Mouse (Mus musculus): Measurements from ENCODE around the gene Inmt. TPM values are rescaled to one million over a fixed set of nuclear protein-coding genes. Genes with fewer than 3 reads are reported as not detected.

Inmt gene
- polyA plus RNA-seq, 1 experiment from 2014 or later, result not detected

DNA sequence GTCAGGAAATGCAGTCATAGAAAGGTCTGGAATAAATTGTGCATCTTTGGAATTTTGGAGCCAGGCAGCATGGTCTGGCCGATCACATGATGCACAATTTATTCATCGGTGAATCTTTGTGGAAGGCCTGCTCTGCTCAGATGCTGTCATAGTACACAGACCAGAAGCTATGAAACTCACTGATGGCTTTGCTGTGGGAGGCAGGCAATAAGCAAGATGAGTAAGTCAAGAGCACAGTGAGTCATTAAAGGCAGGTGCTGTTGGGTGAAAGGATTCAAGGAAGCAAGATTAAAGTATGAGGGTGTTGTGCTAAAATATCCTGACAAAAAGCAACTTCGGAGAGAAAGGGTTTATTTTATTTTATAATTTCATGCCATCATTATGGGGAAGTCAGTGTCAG is 22.6 kb downstream of the Inmt start:
- Histone ChIP-seq H3K27me3 (ENCODE audit: control insufficient read depth, insufficient read depth, low read depth, low read length) (no peaks in the 10 kb centered on the region), H3K9me3 (replicated peaks; ENCODE audit: control insufficient read depth, low read length, poor library complexity, severe bottlenecking) (no peaks in the 10 kb centered on the region), H3K36me3 (ENCODE audit: control insufficient read depth, insufficient read depth, low read length) (no peaks in the 10 kb centered on the region), H3K9ac (ENCODE audit: low read depth, low read length) (no peak overlapping the region), H3K27ac (ENCODE audit: low read length) (no peak overlapping the region), H3K4me3 (ENCODE audit: low read depth, low read length) (no peak overlapping the region), H3K4me1 (ENCODE audit: control insufficient read depth, insufficient read depth, low read length) (no peaks in the 10 kb centered on the region), H3K4me2 (ENCODE audit: low read length) (no peak overlapping the region)
- WGBS, result 94% methylated on average over 3 of the region's 3 CpGs
- ATAC-seq, result no peak

DNA sequence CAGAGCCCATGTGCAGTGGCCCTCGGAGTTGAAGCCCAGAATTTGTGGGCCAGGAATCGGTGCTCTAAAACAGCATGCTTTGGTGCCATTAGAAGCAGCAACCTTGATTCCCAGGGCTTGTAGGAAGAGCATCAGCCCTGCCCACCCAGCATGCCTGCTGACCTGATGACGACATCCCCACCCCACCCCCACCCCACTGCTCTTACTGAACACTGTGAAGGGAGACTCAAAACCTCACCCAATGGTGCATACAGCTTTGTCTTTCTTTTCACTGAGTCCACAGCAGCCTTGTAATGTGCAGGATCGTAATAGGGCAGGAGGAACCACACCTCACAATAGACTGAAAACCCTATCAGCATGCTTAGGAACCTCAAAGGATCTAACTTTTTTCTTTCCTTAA is 28.7 kb downstream of the Inmt start:
- H3K4me2 ChIP-seq (ENCODE audit: low read length), result no peak overlapping the region
- peak; percentile 66; the same call in 1 of the 2 replicates for ATAC-seq
- H3K4me1 ChIP-seq (ENCODE audit: control insufficient read depth, insufficient read depth, low read length), result peaks cover 3% of the 10 kb centered on the region; the same call in 1 of the 2 replicates
- H3K9me3 ChIP-seq (replicated peaks; ENCODE audit: control insufficient read depth, low read length, poor library complexity, severe bottlenecking), result peaks cover 5% of the 10 kb centered on the region; the same call in 1 of the 2 replicates
- no peak overlapping the region for H3K9ac ChIP-seq (ENCODE audit: low read depth, low read length)
- 35% methylated on average over 4 of the region's 4 CpGs for WGBS
- no peak overlapping the region for H3K27ac ChIP-seq (ENCODE audit: low read length)
- H3K36me3 ChIP-seq (ENCODE audit: control insufficient read depth, insufficient read depth, low read length), result no peaks in the 10 kb centered on the region
- H3K4me3 ChIP-seq (ENCODE audit: low read depth, low read length), result no peak overlapping the region
- no peaks in the 10 kb centered on the region for H3K27me3 ChIP-seq (ENCODE audit: control insufficient read depth, insufficient read depth, low read depth, low read length)

DNA sequence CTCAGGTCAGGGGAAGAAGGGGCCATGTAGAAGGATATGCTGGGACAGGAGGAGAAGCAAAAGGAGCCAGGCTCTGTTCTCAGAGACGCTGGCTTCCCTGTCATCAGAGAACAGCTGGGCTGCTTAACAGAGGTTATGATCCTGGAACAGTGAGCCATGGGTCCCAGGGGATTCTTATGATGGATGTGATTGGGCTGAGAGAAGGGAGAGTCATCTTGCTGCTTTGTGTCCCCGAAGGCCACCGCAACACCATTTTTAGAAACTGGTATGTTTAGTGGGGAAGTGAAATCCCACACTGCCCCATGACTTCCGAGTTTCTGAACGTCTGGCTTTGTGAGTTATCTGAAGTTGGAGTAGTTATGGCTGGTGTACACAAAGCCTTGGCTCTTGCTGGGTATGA is 29.6 kb downstream of the Inmt start:
- no peaks in the 10 kb centered on the region for H3K36me3 ChIP-seq (ENCODE audit: control insufficient read depth, insufficient read depth, low read length)
- H3K4me1 ChIP-seq (ENCODE audit: control insufficient read depth, insufficient read depth, low read length), result peaks cover 3% of the 10 kb centered on the region; the same call in 1 of the 2 replicates
- 92% methylated on average over 5 of the region's 5 CpGs for WGBS
- no peak for ATAC-seq
- no peaks in the 10 kb centered on the region for H3K27me3 ChIP-seq (ENCODE audit: control insufficient read depth, insufficient read depth, low read depth, low read length)
- H3K27ac ChIP-seq (ENCODE audit: low read length), result no peak overlapping the region
- H3K9ac ChIP-seq (ENCODE audit: low read depth, low read length), result no peak overlapping the region
- peaks cover 5% of the 10 kb centered on the region; the same call in 1 of the 2 replicates for H3K9me3 ChIP-seq (replicated peaks; ENCODE audit: control insufficient read depth, low read length, poor library complexity, severe bottlenecking)
- H3K4me3 ChIP-seq (ENCODE audit: low read depth, low read length), result no peak overlapping the region
- H3K4me2 ChIP-seq (ENCODE audit: low read length), result no peak overlapping the region

DNA sequence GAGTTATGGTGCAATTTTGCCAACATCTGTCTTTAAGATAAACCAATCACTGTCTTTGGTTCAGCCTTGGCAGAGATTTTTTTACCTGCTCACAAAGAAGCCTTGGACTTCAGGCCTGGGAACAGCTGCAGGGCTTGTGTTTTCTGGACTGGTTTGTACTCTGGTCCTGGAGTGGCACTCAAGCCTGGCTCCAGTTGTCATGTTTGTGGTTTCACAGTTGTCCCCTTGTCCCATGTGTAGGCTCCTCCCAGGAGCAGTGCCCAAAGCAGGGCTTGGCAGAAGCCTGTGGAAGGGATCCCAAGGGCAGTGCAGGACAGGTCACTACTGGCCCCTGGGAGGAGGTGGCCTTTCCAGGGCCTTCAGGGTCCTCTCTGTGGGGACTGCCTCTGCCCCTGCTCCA is 36.5 kb downstream of the Inmt start:
- H3K36me3 ChIP-seq (ENCODE audit: control insufficient read depth, insufficient read depth, low read length), result no peaks in the 10 kb centered on the region
- no peaks in the 10 kb centered on the region for H3K4me1 ChIP-seq (ENCODE audit: control insufficient read depth, insufficient read depth, low read length)
- no peak overlapping the region for H3K4me2 ChIP-seq (ENCODE audit: low read length)
- no peak overlapping the region for H3K4me3 ChIP-seq (ENCODE audit: low read depth, low read length)
- no peak overlapping the region for H3K9ac ChIP-seq (ENCODE audit: low read depth, low read length)
- peaks cover under 1% of the 10 kb centered on the region; the same call in 1 of the 2 replicates for H3K9me3 ChIP-seq (replicated peaks; ENCODE audit: control insufficient read depth, low read length, poor library complexity, severe bottlenecking)
- H3K27me3 ChIP-seq (ENCODE audit: control insufficient read depth, insufficient read depth, low read depth, low read length), result no peaks in the 10 kb centered on the region
- H3K27ac ChIP-seq (ENCODE audit: low read length), result no peak overlapping the region
- ATAC-seq, result no peak

- no peaks in the 10 kb centered on the region for H3K36me3 ChIP-seq (ENCODE audit: control insufficient read depth, insufficient read depth, low read length)
- no peaks in the 10 kb centered on the region for H3K27me3 ChIP-seq (ENCODE audit: control insufficient read depth, insufficient read depth, low read depth, low read length)
- no peak overlapping the region for H3K4me2 ChIP-seq (ENCODE audit: low read length)
- no peaks in the 10 kb centered on the region for H3K4me1 ChIP-seq (ENCODE audit: control insufficient read depth, insufficient read depth, low read length)
- ATAC-seq, result no peak
- no peak overlapping the region for H3K9ac ChIP-seq (ENCODE audit: low read depth, low read length)
- 54% methylated on average over 1 of the region's 1 CpGs for WGBS
- H3K9me3 ChIP-seq (replicated peaks; ENCODE audit: control insufficient read depth, low read length, poor library complexity, severe bottlenecking), result no peaks in the 10 kb centered on the region
- no peak overlapping the region for H3K27ac ChIP-seq (ENCODE audit: low read length)
- H3K4me3 ChIP-seq (ENCODE audit: low read depth, low read length), result no peak overlapping the region
These were observed 41.4 kb downstream of the Inmt start for GRCm38 (mm10) chr6:55133425-55133824.

DNA sequence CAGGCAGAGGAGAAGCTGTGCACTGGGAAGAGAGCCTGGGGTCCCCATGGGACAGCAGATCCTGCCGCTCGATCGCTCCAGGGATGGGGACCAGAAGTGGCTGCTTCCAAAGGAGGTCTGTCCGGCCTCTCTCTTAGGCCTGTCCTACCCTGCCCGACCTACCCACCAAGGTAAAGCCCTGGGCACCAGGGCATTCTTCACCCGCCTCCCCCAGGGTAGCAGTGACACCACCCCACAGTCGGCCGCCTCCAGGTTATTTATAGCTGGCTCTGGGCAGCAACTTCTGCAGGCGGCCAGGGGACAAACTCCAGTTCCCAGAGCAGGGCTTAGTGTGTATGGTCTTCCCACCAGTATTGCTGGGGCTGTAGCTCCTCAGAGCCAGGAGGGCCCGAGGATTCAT is 42.0 kb downstream of the Inmt start, which contains the start of gene Crhr2:
TSS of gene Crhr2 (minus strand) at position 223 of the 400 bp plus-strand sequence.
- Histone ChIP-seq H3K4me2 (ENCODE audit: low read length) (no peak within 1 kb of the TSS), H3K27ac (ENCODE audit: low read length) (no peak within 1 kb of the TSS), H3K9ac (ENCODE audit: low read depth, low read length) (no peak within 1 kb of the TSS), H3K27me3 (ENCODE audit: control insufficient read depth, insufficient read depth, low read depth, low read length) (no peaks in the 10 kb centered on the region), H3K9me3 (replicated peaks; ENCODE audit: control insufficient read depth, low read length, poor library complexity, severe bottlenecking) (no peaks in the 10 kb centered on the region), H3K4me1 (ENCODE audit: control insufficient read depth, insufficient read depth, low read length) (no peaks in the 10 kb centered on the region), H3K36me3 (ENCODE audit: control insufficient read depth, insufficient read depth, low read length) (no peaks in the 10 kb centered on the region), H3K4me3 (ENCODE audit: low read depth, low read length) (no peak within 1 kb of the TSS)
- no peak for ATAC-seq
- 76% methylated on average over 10 of the region's 10 CpGs for WGBS

GRCm38 (mm10) chr6:55131301-55131700 is 43.5 kb downstream of the Inmt start:
- H3K9me3 ChIP-seq (replicated peaks; ENCODE audit: control insufficient read depth, low read length, poor library complexity, severe bottlenecking), result no peaks in the 10 kb centered on the region
- H3K4me1 ChIP-seq (ENCODE audit: control insufficient read depth, insufficient read depth, low read length), result no peaks in the 10 kb centered on the region
- H3K36me3 ChIP-seq (ENCODE audit: control insufficient read depth, insufficient read depth, low read length), result no peaks in the 10 kb centered on the region
- ATAC-seq, result no peak
- 90% methylated on average over 4 of the region's 4 CpGs for WGBS
- H3K27ac ChIP-seq (ENCODE audit: low read length), result no peak overlapping the region
- no peaks in the 10 kb centered on the region for H3K27me3 ChIP-seq (ENCODE audit: control insufficient read depth, insufficient read depth, low read depth, low read length)
- no peak overlapping the region for H3K4me2 ChIP-seq (ENCODE audit: low read length)
- H3K4me3 ChIP-seq (ENCODE audit: low read depth, low read length), result no peak overlapping the region
- no peak overlapping the region for H3K9ac ChIP-seq (ENCODE audit: low read depth, low read length)

- Histone ChIP-seq H3K4me1 (ENCODE audit: control insufficient read depth, insufficient read depth, low read length) (no peaks in the 10 kb centered on the region), H3K9ac (ENCODE audit: low read depth, low read length) (no peak overlapping the region), H3K27me3 (ENCODE audit: control insufficient read depth, insufficient read depth, low read depth, low read length) (no peaks in the 10 kb centered on the region), H3K4me3 (ENCODE audit: low read depth, low read length) (no peak overlapping the region), H3K36me3 (ENCODE audit: control insufficient read depth, insufficient read depth, low read length) (no peaks in the 10 kb centered on the region), H3K4me2 (ENCODE audit: low read length) (no peak overlapping the region), H3K9me3 (replicated peaks; ENCODE audit: control insufficient read depth, low read length, poor library complexity, severe bottlenecking) (no peaks in the 10 kb centered on the region), H3K27ac (ENCODE audit: low read length) (no peak overlapping the region)
- no peak for ATAC-seq
- 73% methylated on average over 6 of the region's 6 CpGs for WGBS
These were observed 44.2 kb downstream of the Inmt start for GRCm38 (mm10) chr6:55130631-55131030.

DNA sequence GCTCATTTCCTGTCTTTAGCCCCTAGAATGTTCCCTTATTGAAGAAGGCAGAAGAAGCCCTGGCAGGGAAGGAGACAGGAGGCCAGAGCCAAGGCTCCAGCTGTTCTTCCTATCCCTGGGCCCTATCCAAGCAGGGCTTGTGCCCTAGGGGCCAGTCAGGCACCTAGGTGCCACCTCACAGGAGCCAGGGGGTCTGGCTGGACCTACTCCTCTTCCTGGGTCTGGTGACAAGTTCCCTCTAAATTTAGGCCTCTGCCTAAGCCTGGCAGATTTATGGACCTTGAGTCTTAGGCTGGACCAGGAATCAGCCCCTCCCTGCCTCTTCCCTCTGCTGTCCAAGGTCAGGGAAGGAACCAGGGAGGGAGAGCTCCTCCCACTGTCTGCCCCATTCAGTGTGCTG is 46.5 kb downstream of the Inmt start:
- Histone ChIP-seq H3K36me3 (ENCODE audit: control insufficient read depth, insufficient read depth, low read length) (no peaks in the 10 kb centered on the region), H3K9me3 (replicated peaks; ENCODE audit: control insufficient read depth, low read length, poor library complexity, severe bottlenecking) (no peaks in the 10 kb centered on the region), H3K4me2 (ENCODE audit: low read length) (no peak overlapping the region), H3K27ac (ENCODE audit: low read length) (no peak overlapping the region), H3K4me1 (ENCODE audit: control insufficient read depth, insufficient read depth, low read length) (no peaks in the 10 kb centered on the region), H3K9ac (ENCODE audit: low read depth, low read length) (no peak overlapping the region), H3K4me3 (ENCODE audit: low read depth, low read length) (no peak overlapping the region), H3K27me3 (ENCODE audit: control insufficient read depth, insufficient read depth, low read depth, low read length) (no peaks in the 10 kb centered on the region; the same call in 1 of the 2 replicates)
- ATAC-seq, result no peak
